Mouse (Mus musculus) heart, adult 2 months (tissue): ENCODE measurements at regions not wholly inside any gene's neighbourhood (a gene's known extent, or its start where the extent isn't known, plus 50 kb on each side); places are given as distances from the start of the nearest gene placed in this dataset.

Experiments used
- EP300 ChIP-seq: fragments of 200-500 bp; IDR thresholded peaks from 2 replicates; pipeline ENCODE4 v1.6.1; 2011; ENCODE audit warnings: low read depth, low read length, control low read depth; ENCODE audit not compliant: insufficient read depth
- POLR2A ChIP-seq: fragments of 200-500 bp; IDR thresholded peaks from 2 replicates; pipeline ENCODE4 v1.6.1; 2011; ENCODE audit warnings: mild to moderate bottlenecking, low read depth, low read length, control low read depth; ENCODE audit not compliant: insufficient read depth

GRCm38 (mm10) chr11:112449632-112450031 lies 332.4 kb upstream of the Sox9 start:
- TF ChIP-seq POLR2A, result no peak
- no peak for TF ChIP-seq EP300
